Mouse (Mus musculus): ENCODE measurements around the gene Pigv. TPM values are rescaled to one million over a fixed set of nuclear protein-coding genes. Genes with fewer than 3 reads are reported as not detected.

Pigv gene
- polyA plus RNA-seq, 1 experiment: not detected

DNA sequence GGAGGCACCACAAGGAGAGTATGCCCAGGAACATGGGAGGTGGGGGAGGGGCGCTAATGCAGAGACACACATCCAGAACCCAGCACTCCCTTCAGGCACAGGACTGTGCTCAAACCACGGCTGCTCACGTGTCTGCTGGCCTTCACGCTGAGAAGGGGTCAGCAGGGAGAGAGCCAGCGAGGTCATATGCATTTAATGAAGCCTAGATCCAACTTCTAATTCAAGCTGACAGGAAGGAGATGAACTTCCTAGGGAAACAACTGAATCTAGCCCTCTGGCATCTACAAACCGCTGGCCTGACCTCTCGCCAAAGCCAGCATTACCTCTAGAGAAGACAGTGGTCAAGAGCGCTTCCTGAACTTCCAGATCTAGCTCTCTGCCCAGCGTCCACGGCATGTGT lies 57.0 kb downstream of the Pigv start:
- H3K4me1 ChIP-seq (ENCODE audit: control insufficient read depth, insufficient read depth, low read length): peaks cover 33% of the 10 kb centered on the region
- H3K27ac ChIP-seq (ENCODE audit: insufficient read depth, low read depth, low read length): no peak overlapping the region
- no peak overlapping the region for H3K4me3 ChIP-seq (ENCODE audit: insufficient read depth, low read depth, low read length)
- TF ChIP-seq POLR2A (IDR thresholded peaks at IDR 0.05; ENCODE audit: insufficient read depth, low read depth, low read length) (no peak), CTCF (IDR thresholded peaks at IDR 0.05; ENCODE audit: insufficient read depth, low read depth, low read length) (no peak)
- WGBS: 82% methylated on average over 10 of the region's 10 CpGs

DNA sequence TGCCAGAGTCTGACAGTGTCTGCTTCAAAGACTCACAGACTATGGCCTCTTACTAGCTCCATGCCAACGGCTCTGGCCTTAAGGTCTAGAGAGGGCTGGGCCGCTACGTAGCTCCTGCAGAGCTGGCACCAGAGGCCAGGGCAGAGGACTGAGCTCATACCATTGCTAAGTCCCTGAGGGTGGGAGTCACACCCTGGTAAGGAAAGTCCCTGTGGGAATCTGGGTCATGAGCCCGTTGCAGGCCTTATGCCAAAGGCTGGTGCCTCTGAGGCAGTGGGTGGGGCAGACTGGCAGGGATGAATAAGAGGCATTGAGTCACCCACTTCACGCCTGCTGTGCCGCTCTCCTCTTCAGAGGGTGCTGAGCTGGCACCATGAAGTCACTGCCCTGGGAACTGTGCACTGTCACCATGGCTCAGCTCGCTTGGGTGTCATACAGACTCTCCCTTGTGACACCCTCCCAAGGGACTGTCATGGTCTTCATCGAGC lies 58.1 kb downstream of the Pigv start:
- Histone ChIP-seq H3K4me1 (ENCODE audit: control insufficient read depth, insufficient read depth, low read length) (peaks cover 34% of the 10 kb centered on the region), H3K27ac (ENCODE audit: insufficient read depth, low read depth, low read length) (peak overlapping the region; percentile 84), H3K4me3 (ENCODE audit: insufficient read depth, low read depth, low read length) (no peak overlapping the region)
- TF ChIP-seq POLR2A (IDR thresholded peaks at IDR 0.05; ENCODE audit: insufficient read depth, low read depth, low read length): no peak
- no peak for TF ChIP-seq CTCF (IDR thresholded peaks at IDR 0.05; ENCODE audit: insufficient read depth, low read depth, low read length)
- 16% methylated on average over 8 of the region's 8 CpGs for WGBS

DNA sequence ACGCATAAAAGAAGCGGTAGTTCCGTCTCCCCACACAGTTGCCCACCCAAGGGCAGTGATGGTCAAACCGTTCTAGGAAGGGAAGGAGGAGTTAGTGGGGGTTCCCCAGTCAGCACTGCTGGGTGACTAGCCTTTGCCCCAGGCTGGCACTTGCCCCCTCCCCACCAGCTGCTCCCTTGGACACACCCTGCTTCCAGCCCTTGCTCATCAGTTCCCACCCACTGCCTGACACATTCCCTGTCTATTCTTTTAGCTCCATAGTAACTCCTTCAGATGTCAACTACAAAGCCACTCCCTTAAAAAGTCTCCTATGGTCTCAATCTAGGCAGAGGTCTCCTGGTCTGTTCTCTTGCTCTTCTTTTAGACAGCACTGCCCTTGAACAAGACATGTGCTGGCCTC lies 58.6 kb downstream of the Pigv start:
- H3K4me3 ChIP-seq (ENCODE audit: insufficient read depth, low read depth, low read length): no peak overlapping the region
- peaks cover 34% of the 10 kb centered on the region for H3K4me1 ChIP-seq (ENCODE audit: control insufficient read depth, insufficient read depth, low read length)
- TF ChIP-seq CTCF (IDR thresholded peaks at IDR 0.05; ENCODE audit: insufficient read depth, low read depth, low read length) (no peak), POLR2A (IDR thresholded peaks at IDR 0.05; ENCODE audit: insufficient read depth, low read depth, low read length) (no peak)
- WGBS: 81% methylated on average over 4 of the region's 4 CpGs
- H3K27ac ChIP-seq (ENCODE audit: insufficient read depth, low read depth, low read length): peak overlapping the region; percentile 84

DNA sequence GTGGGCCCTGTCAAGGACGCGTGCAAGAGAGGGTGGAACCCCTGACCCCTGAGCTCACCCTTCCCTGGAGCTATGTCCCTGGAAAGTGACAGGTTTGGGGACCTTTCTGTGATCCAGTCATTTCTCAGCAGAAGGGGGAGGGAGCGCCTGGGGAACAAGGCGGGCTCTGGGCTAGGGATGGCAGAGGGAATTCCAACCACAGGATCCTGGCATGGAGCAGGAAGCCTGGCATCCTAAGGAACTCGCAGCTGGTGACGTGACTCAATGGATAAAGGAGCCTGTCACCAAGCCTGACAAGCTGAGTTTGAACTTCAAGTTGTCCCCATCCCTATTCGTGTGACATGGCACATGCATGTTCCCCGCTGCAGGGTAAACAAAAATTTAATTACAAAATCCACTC lies 59.4 kb downstream of the Pigv start:
- H3K4me1 ChIP-seq (ENCODE audit: control insufficient read depth, insufficient read depth, low read length): peaks cover 34% of the 10 kb centered on the region
- no peak for TF ChIP-seq CTCF (IDR thresholded peaks at IDR 0.05; ENCODE audit: insufficient read depth, low read depth, low read length)
- no peak for TF ChIP-seq POLR2A (IDR thresholded peaks at IDR 0.05; ENCODE audit: insufficient read depth, low read depth, low read length)
- H3K27ac ChIP-seq (ENCODE audit: insufficient read depth, low read depth, low read length): no peak overlapping the region
- no peak overlapping the region for H3K4me3 ChIP-seq (ENCODE audit: insufficient read depth, low read depth, low read length)
- 85% methylated on average over 8 of the region's 8 CpGs for WGBS

DNA sequence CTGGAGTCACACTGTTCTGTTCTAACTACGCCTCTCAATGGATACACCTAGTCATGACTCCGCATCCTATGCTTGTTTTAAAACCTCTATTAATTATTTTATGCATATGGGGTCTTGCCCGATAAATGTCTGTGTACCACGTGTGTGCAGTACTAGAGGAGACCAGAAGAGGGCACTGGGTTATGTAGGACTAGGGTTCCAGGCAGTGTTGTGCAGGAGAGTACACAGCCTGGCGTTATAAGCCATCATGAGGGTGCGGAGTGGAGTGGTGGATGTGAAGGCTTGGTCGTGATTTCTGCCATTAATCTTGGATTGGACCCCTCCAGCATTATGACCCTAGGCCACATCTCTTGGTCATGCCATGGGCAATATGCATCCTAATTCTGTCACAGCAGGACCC lies 60.0 kb downstream of the Pigv start:
- Histone ChIP-seq H3K4me3 (ENCODE audit: insufficient read depth, low read depth, low read length) (no peak overlapping the region), H3K27ac (ENCODE audit: insufficient read depth, low read depth, low read length) (no peak overlapping the region), H3K4me1 (ENCODE audit: control insufficient read depth, insufficient read depth, low read length) (peaks cover 34% of the 10 kb centered on the region)
- TF ChIP-seq CTCF (IDR thresholded peaks at IDR 0.05; ENCODE audit: insufficient read depth, low read depth, low read length) (no peak), POLR2A (IDR thresholded peaks at IDR 0.05; ENCODE audit: insufficient read depth, low read depth, low read length) (no peak)
- 95% methylated on average over 7 of the region's 7 CpGs for whole genome bisulfite sequencing

DNA sequence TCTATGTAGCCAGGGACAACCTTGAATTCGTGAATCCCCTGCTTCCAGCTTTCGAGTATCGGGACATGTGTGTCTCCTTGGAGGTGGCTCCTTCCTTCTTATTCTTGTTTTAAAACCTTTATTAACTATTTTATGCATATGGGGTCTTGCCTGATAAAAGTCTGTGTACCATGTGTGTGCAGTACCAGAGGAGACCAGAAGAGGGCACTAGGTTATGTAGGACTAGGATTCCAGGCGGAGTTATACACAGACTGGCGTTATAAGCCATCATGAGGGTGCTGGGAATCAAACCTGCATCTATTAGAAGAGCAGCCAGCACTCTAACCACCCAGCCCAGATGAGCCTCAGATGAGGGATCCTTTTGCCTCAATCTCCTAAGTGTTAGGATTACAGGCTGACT lies 60.6 kb downstream of the Pigv start:
- Histone ChIP-seq H3K4me1 (ENCODE audit: control insufficient read depth, insufficient read depth, low read length) (peaks cover 34% of the 10 kb centered on the region), H3K4me3 (ENCODE audit: insufficient read depth, low read depth, low read length) (no peak overlapping the region), H3K27ac (ENCODE audit: insufficient read depth, low read depth, low read length) (no peak overlapping the region)
- TF ChIP-seq POLR2A (IDR thresholded peaks at IDR 0.05; ENCODE audit: insufficient read depth, low read depth, low read length) (no peak), CTCF (IDR thresholded peaks at IDR 0.05; ENCODE audit: insufficient read depth, low read depth, low read length) (no peak)
- over 99% methylated on average over 5 of the region's 5 CpGs for WGBS

Other genes with a start within 250 kb of the Pigv start
- gene Tent5b, start 192.5 kb downstream of the Pigv start, polyA plus RNA-seq (2012; ENCODE audit: insufficient read depth, insufficient read length, low replicate concordance, missing spikeins): not detected in 2 replicates
- gene Trnp1, start 174.1 kb downstream of the Pigv start, polyA plus RNA-seq (2012; ENCODE audit: insufficient read depth, insufficient read length, low replicate concordance, missing spikeins): not detected in 2 replicates
- gene Kdf1, start 153.7 kb downstream of the Pigv start, polyA plus RNA-seq (2012; ENCODE audit: insufficient read depth, insufficient read length, low replicate concordance, missing spikeins): not detected in 2 replicates
- 355 TPM in 1 of 2 replicates, not detected in the other for gene Nudc, start 126.7 kb downstream of the Pigv start, polyA plus RNA-seq (2012; ENCODE audit: insufficient read depth, insufficient read length, low replicate concordance, missing spikeins)
- not detected in 2 replicates for gene Nr0b2, start 119.3 kb downstream of the Pigv start, polyA plus RNA-seq (2012; ENCODE audit: insufficient read depth, insufficient read length, low replicate concordance, missing spikeins)
- not detected in 2 replicates for gene Gpatch3, start 97.9 kb downstream of the Pigv start, polyA plus RNA-seq (2012; ENCODE audit: insufficient read depth, insufficient read length, low replicate concordance, missing spikeins)
- not detected in 2 replicates for gene Gpn2, start 88.3 kb downstream of the Pigv start, polyA plus RNA-seq (2012; ENCODE audit: insufficient read depth, insufficient read length, low replicate concordance, missing spikeins)
- gene Sfn, start 70.5 kb downstream of the Pigv start, polyA plus RNA-seq (2012; ENCODE audit: insufficient read depth, insufficient read length, low replicate concordance, missing spikeins): not detected in 2 replicates
- gene Zdhhc18, start 22.5 kb downstream of the Pigv start, polyA plus RNA-seq (2012; ENCODE audit: insufficient read depth, insufficient read length, low replicate concordance, missing spikeins): not detected in 2 replicates
- gene Arid1a, start 84.1 kb upstream of the Pigv start, polyA plus RNA-seq (2012; ENCODE audit: insufficient read depth, insufficient read length, low replicate concordance, missing spikeins): 655 TPM in 1 of 2 replicates, not detected in the other
- gene Rps6ka1, start 215.2 kb upstream of the Pigv start, polyA plus RNA-seq (2012; ENCODE audit: insufficient read depth, insufficient read length, low replicate concordance, missing spikeins): not detected in 2 replicates